Mouse (Mus musculus) CD4-positive, CD25-positive, alpha-beta regulatory T cell, adult 4 months (primary cell): ENCODE measurements around the gene Ctso. TPM values are rescaled to one million over a fixed set of nuclear protein-coding genes. Genes with fewer than 3 reads are reported as not detected.

Experiments used
- ATAC-seq: one replicate; pipeline ENCODE4 v1.8.0; 2017
- polyA plus RNA-seq, 2 experiments: library from polyadenylated mRNA; unstranded; fragments of 100-300 nt; shearing (Covaris generic); gene quantifications; one replicate each; pipeline ENCODE4 v1.2.1; 2017

Gene Ctso
- polyA plus RNA-seq, 2 experiments from 2014 or later, result 53.2 to 62.3 TPM

- no peak for ATAC-seq
These were observed 25.1 kb downstream of the Ctso start for GRCm38 (mm10) chr3:81957484-81957883.

- ATAC-seq, result no peak
These were observed 28.9 kb downstream of the Ctso start for GRCm38 (mm10) chr3:81961336-81961735.

GRCm38 (mm10) chr3:81963768-81964167 lies 31.4 kb downstream of the Ctso start:
- no peak for ATAC-seq

- no peak for ATAC-seq
These were observed 32.2 kb downstream of the Ctso start for GRCm38 (mm10) chr3:81964596-81964995.

- ATAC-seq, result no peak
These were observed 43.2 kb downstream of the Ctso start for GRCm38 (mm10) chr3:81975607-81976006.

GRCm38 (mm10) chr3:81976102-81976501 lies 43.7 kb downstream of the Ctso start, which contains the start of gene Tdo2:
TSS of gene Tdo2 (minus strand) at chr3:81976202.
- no peak for ATAC-seq

- ATAC-seq, result no peak
These were observed 49.2 kb downstream of the Ctso start for GRCm38 (mm10) chr3:81981576-81981975.

- no peak for ATAC-seq
These were observed 49.6 kb downstream of the Ctso start, which contains the start of gene Asic5 for GRCm38 (mm10) chr3:81981990-81982389. TSS of gene Asic5 (plus strand) at chr3:81982290.

GRCm38 (mm10) chr3:81983120-81983895 lies 50.9 kb downstream of the Ctso start:
- no peak for ATAC-seq

- no peak for ATAC-seq
These were observed 52.7 kb downstream of the Ctso start for GRCm38 (mm10) chr3:81985100-81985499.

- no peak for ATAC-seq
These were observed 53.7 kb downstream of the Ctso start for GRCm38 (mm10) chr3:81986103-81986502.

- no peak for ATAC-seq
These were observed 55.2 kb downstream of the Ctso start for GRCm38 (mm10) chr3:81987628-81988027.

- no peak for ATAC-seq
These were observed 57.3 kb downstream of the Ctso start for GRCm38 (mm10) chr3:81989692-81990141.

GRCm38 (mm10) chr3:81990531-81990930 lies 58.1 kb downstream of the Ctso start:
- ATAC-seq, result no peak

- no peak for ATAC-seq
These were observed 63.0 kb downstream of the Ctso start for GRCm38 (mm10) chr3:81995371-81995770.

- peak; percentile 63 for ATAC-seq
These were observed 63.6 kb downstream of the Ctso start for GRCm38 (mm10) chr3:81995988-81996387.

Other genes starting within 250 kb of the Ctso start
- under 1 TPM; 0.40 to 0.51 TPM for gene Tdo2, start 43.6 kb downstream of the Ctso start, polyA plus RNA-seq
- gene Asic5, start 49.7 kb downstream of the Ctso start, polyA plus RNA-seq, result not detected
- 1 to 10 TPM; 3.8 to 4.8 TPM for gene Gucy1b1, start 142.1 kb downstream of the Ctso start, polyA plus RNA-seq
- 10 to 100 TPM in 1 of 2 experiments, 1 to 10 TPM in 1; 9.2 to 20.3 TPM for gene Gucy1a1, start 213.2 kb downstream of the Ctso start, polyA plus RNA-seq